Mouse (Mus musculus) central nervous system, embryonic 14 days (tissue): ENCODE results near the gene Lzic. TPM values are rescaled to one million over a fixed set of nuclear protein-coding genes. Genes with fewer than 3 reads are reported as not detected.

ENCODE experiments used
- polyA plus RNA-seq: library from polyadenylated mRNA; depleted of rRNA; stranded (reverse); fragments of >200 nt; gene quantifications from 2 replicates; pipeline ENCODE4 v1.2.3, GENCODE M21; 2012; rRNA removed

Gene Lzic
- 32.6 and 34.3 TPM in 2 replicates for polyA plus RNA-seq

GRCm38 (mm10) chr4:149485053-149485824 lies at the start of gene Lzic, which contains the start of gene Nmnat1:
Gene Lzic, plus strand, starts transcription at chr4:149485229.
Gene Nmnat1, minus strand, starts transcription at chr4:149485202.

GRCm38 (mm10) chr4:149454879-149455278 lies 30.1 kb upstream of the Lzic start, which contains the start of gene Rbp7:
Gene Rbp7, minus strand, starts transcription at chr4:149454978.

GRCm38 (mm10) chr4:149477078-149477477 lies 8.0 kb upstream of the Lzic start, which contains the start of gene Tmem274:
Gene Tmem274, plus strand, starts transcription at chr4:149477378.

GRCm38 (mm10) chr4:149517868-149518340 lies 32.9 kb downstream of the Lzic start, which contains the start of gene Ctnnbip1:
Gene Ctnnbip1, plus strand, starts transcription at chr4:149518236.

Other genes with a start within 250 kb of the Lzic start
- gene Kif1b, start 177.5 kb upstream of the Lzic start, polyA plus RNA-seq = 147 TPM in 2 replicates
- gene Ube4b, start 58.5 kb upstream of the Lzic start, polyA plus RNA-seq = 86.7 and 98.8 TPM in 2 replicates
- 0.14 and 0.19 TPM in 2 replicates for gene Rbp7, start 30.3 kb upstream of the Lzic start, polyA plus RNA-seq
- gene Tmem274, start 7.9 kb upstream of the Lzic start, polyA plus RNA-seq = not detected in 2 replicates
- gene Nmnat1, start within 50 bp of the Lzic start, polyA plus RNA-seq = 8.5 and 9.8 TPM in 2 replicates
- 49.6 and 54.3 TPM in 2 replicates for gene Ctnnbip1, start 33.0 kb downstream of the Lzic start, polyA plus RNA-seq
- 90.7 and 108 TPM in 2 replicates for gene Clstn1, start 101.2 kb downstream of the Lzic start, polyA plus RNA-seq
- gene Pik3cd, start 217.3 kb downstream of the Lzic start, polyA plus RNA-seq = 18.1 and 18.6 TPM in 2 replicates